Mouse (Mus musculus) neural tube, embryonic 14.5 days (tissue): ENCODE data around the gene Fgfr2. TPM values are rescaled to one million over a fixed set of nuclear protein-coding genes. Genes with fewer than 3 reads are reported as not detected.

Experiments used
- ATAC-seq: fragments of 200-750 bp; cut with Nextera tagmentation; 2 replicates; pipeline ENCODE4 v1.8.0; 2017; ENCODE audit warnings: low read depth, mild to moderate bottlenecking, moderate TSS enrichment, moderate library complexity
- H3K27ac ChIP-seq: fragments of 300-500 bp; sonication (generic); 2 replicates; pipeline ENCODE4 v1.5.1; 2014; ENCODE audit warnings: low read depth, mild to moderate bottlenecking, control low read depth, low read length, moderate library complexity, mixed read lengths
- H3K27me3 ChIP-seq: fragments of 300-500 bp; sonication (generic); 2 replicates; pipeline ENCODE4 v1.6.1; 2014; ENCODE audit warnings: low read length; ENCODE audit not compliant: control insufficient read depth, insufficient read depth
- H3K36me3 ChIP-seq: fragments of 300-500 bp; sonication (generic); 2 replicates; pipeline ENCODE4 v1.6.1; 2014; ENCODE audit warnings: low read length, mixed read lengths; ENCODE audit not compliant: control insufficient read depth, insufficient read depth
- H3K4me1 ChIP-seq: fragments of 300-500 bp; sonication (generic); 2 replicates; pipeline ENCODE4 v1.6.1; 2014; ENCODE audit warnings: low read length; ENCODE audit not compliant: control insufficient read depth, insufficient read depth
- H3K4me2 ChIP-seq: fragments of 300-500 bp; sonication (generic); 2 replicates; pipeline ENCODE4 v1.6.1; 2014; ENCODE audit warnings: mild to moderate bottlenecking, low read depth, low read length, control low read depth
- H3K4me3 ChIP-seq: fragments of 300-500 bp; sonication (generic); 2 replicates; pipeline ENCODE4 v1.5.1; 2014; ENCODE audit warnings: low read depth, low read length, control low read depth, mixed read lengths
- H3K9ac ChIP-seq: fragments of 300-500 bp; sonication (generic); replicated peaks from 2 replicates; pipeline ENCODE4 v1.6.1; 2014; ENCODE audit warnings: low read depth, mild to moderate bottlenecking, control low read depth, low read length, mixed read lengths
- H3K9me3 ChIP-seq: fragments of 300-500 bp; sonication (generic); 2 replicates; pipeline ENCODE4 v1.6.1; 2016; ENCODE audit warnings: low read length; ENCODE audit not compliant: control insufficient read depth
- WGBS: fragments of 180-500 bp; shearing (Covaris S2); extraction: QIAGEN DNeasy Blood & Tissue Kit; methylation state at CpG from one replicate; pipeline ENCODE4 v1.1.7; 2014; 5-methylcytosine and 5-hydroxymethylcytosine counted together
- polyA plus RNA-seq: library from polyadenylated mRNA; unstranded; fragments of >200 nt; fragmentation: Nextera tagmentation; extraction: Ambion mirVana; gene quantifications from 2 replicates; pipeline ENCODE4 v1.2.1, GENCODE M21; 2014

Fgfr2 gene
- polyA plus RNA-seq, 1 experiment from 2014 or later, result 28.1 TPM

DNA sequence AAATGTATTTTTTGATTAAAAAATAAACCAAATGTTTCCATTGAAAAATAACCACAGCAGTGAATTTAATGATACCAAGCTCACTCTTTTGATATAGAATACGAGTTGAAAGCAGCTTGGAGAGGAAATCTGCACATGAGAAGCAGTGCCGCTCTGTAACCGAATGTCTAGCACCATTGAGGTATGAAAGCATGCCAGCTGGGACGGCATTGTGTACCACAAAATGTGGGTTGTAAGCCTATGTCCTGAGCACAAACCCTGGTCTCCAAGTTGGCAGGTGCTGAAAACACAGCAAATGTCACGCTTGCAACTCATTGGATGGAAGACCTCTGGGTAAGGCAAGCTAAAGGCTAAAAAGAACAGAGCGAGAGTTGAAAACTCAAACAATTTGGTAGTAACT, 306.1 kb downstream of the Fgfr2 start:
- Histone ChIP-seq H3K36me3 (no peaks in the 10 kb centered on the region), H3K27me3 (no peaks in the 10 kb centered on the region), H3K9me3 (no peaks in the 10 kb centered on the region), H3K4me3 (no peak overlapping the region), H3K4me1 (peaks cover 5% of the 10 kb centered on the region), H3K27ac (no peak overlapping the region), H3K4me2 (no peak overlapping the region), H3K9ac (no peak overlapping the region)
- ATAC-seq, result no peak
- 62% methylated on average over 6 of the region's 6 CpGs for WGBS

- no peak overlapping the region for H3K4me3 ChIP-seq
- ATAC-seq, result no peak
- 60% methylated on average over 2 of the region's 2 CpGs for WGBS
Observed at GRCm38 (mm10) chr7:132816528-132816927, 306.6 kb downstream of the Fgfr2 start.

GRCm38 (mm10) chr7:132815081-132815480, 308.1 kb downstream of the Fgfr2 start:
- WGBS, result 61% methylated on average over 5 of the region's 5 CpGs
- no peaks in the 10 kb centered on the region for H3K27me3 ChIP-seq
- no peaks in the 10 kb centered on the region for H3K36me3 ChIP-seq
- H3K27ac ChIP-seq, result no peak overlapping the region
- no peak overlapping the region for H3K4me2 ChIP-seq
- no peak for ATAC-seq
- peaks cover 11% of the 10 kb centered on the region for H3K4me1 ChIP-seq
- H3K4me3 ChIP-seq, result no peak overlapping the region
- no peaks in the 10 kb centered on the region for H3K9me3 ChIP-seq
- no peak overlapping the region for H3K9ac ChIP-seq

More at GRCm38 (mm10) chr7:132816528-132816927, 306.6 kb downstream of the Fgfr2 start:
- no peak overlapping the region for H3K9ac ChIP-seq
- peaks cover 5% of the 10 kb centered on the region for H3K4me1 ChIP-seq
- H3K27ac ChIP-seq, result no peak overlapping the region
- no peaks in the 10 kb centered on the region for H3K9me3 ChIP-seq
- H3K4me2 ChIP-seq, result no peak overlapping the region
- H3K27me3 ChIP-seq, result no peaks in the 10 kb centered on the region
- H3K36me3 ChIP-seq, result no peaks in the 10 kb centered on the region

DNA sequence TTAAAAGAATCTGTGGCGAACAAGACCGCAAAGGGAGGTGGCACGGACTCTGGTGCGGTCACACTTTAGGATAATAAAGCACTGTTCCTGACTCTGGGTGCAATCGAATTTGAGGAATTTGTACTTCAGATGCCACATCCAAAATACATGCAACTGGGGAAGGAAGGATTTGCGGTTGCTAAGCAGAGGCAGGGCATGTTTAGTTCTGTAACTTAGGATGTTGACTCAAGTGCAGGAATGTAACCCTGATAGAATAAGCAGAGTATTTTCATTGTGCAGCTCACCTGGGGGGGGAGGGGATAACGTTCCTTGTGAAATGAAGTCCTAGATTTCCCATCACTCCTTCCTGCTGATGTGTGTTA, 309.1 kb downstream of the Fgfr2 start:
- no peaks in the 10 kb centered on the region for H3K9me3 ChIP-seq
- ATAC-seq, result no peak
- no peaks in the 10 kb centered on the region for H3K27me3 ChIP-seq
- peak overlapping the region; percentile 76 for H3K9ac ChIP-seq
- peaks cover 15% of the 10 kb centered on the region for H3K4me1 ChIP-seq
- no peaks in the 10 kb centered on the region for H3K36me3 ChIP-seq
- peak overlapping the region; percentile 80; the same call in 1 of the 2 replicates for H3K27ac ChIP-seq
- H3K4me3 ChIP-seq, result peak overlapping the region; percentile 65
- 2% methylated on average over 7 of the region's 7 CpGs for WGBS
- peak overlapping the region; percentile 92 for H3K4me2 ChIP-seq

- H3K4me2 ChIP-seq, result peak within 1 kb of the TSS; percentile 92
- peak within 1 kb of the TSS; percentile 65 for H3K4me3 ChIP-seq
- no peaks in the 10 kb centered on the region for H3K9me3 ChIP-seq
- H3K27me3 ChIP-seq, result no peaks in the 10 kb centered on the region
- H3K27ac ChIP-seq, result peak within 1 kb of the TSS; percentile 80
- WGBS, result under 1% methylated on average over 69 of the region's 85 CpGs
- H3K4me1 ChIP-seq, result peaks cover 19% of the 10 kb centered on the region
- ATAC-seq, result peak; percentile 73
- peak within 1 kb of the TSS; percentile 76 for H3K9ac ChIP-seq
- no peaks in the 10 kb centered on the region for H3K36me3 ChIP-seq
Observed at GRCm38 (mm10) chr7:132813416-132814088, 309.6 kb downstream of the Fgfr2 start, which contains the start of gene Fam53b. Gene Fam53b, minus strand, starts transcription at chr7:132813886.

DNA sequence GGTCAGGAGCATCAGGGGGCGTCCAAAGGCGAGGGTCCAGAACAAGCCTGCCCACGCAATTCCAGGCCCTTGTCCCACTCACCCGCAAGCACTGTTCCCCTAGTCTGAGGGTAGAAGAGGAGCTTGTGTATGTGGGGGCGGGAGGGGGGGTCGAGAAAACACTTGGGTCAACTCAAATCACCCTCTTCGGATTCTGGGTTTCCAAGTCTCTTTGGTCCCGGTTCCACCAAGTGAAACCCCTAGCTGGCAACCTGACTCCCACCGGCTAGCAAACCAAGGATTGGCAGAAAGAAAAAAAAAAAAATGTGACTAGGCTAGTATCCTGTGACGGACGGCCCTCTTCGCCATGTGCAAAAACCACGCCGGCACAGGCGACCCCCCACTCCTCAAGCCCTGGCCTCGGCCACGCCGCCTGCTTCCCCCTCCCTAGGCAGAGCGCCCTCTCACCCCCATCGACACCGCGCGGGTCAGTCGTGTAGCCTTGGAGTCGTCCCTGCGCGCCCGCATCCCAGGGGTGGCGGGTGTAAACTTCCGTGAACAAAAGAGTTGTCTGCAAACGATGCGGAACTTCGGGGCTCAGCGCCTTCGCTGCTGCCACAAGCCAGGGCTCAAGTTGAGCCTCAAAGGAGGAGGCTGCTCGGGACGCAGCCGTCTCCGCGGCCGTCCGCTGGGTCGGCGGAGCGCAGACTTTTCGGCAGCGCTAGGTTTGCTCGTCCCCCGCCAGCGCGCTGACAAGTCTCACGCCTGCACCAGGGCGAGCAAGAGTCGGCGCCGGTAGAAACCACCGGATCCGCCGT, 310.3 kb downstream of the Fgfr2 start:
- Histone ChIP-seq H3K9ac (peak overlapping the region; percentile 76), H3K9me3 (no peaks in the 10 kb centered on the region), H3K4me3 (peak overlapping the region; percentile 65), H3K27ac (peak overlapping the region; percentile 80), H3K36me3 (no peaks in the 10 kb centered on the region), H3K4me2 (peak overlapping the region; percentile 92), H3K27me3 (no peaks in the 10 kb centered on the region), H3K4me1 (peaks cover 19% of the 10 kb centered on the region)
- WGBS, result under 1% methylated on average over 57 of the region's 59 CpGs
- peak; percentile 7; the same call in 1 of the 2 replicates for ATAC-seq

DNA sequence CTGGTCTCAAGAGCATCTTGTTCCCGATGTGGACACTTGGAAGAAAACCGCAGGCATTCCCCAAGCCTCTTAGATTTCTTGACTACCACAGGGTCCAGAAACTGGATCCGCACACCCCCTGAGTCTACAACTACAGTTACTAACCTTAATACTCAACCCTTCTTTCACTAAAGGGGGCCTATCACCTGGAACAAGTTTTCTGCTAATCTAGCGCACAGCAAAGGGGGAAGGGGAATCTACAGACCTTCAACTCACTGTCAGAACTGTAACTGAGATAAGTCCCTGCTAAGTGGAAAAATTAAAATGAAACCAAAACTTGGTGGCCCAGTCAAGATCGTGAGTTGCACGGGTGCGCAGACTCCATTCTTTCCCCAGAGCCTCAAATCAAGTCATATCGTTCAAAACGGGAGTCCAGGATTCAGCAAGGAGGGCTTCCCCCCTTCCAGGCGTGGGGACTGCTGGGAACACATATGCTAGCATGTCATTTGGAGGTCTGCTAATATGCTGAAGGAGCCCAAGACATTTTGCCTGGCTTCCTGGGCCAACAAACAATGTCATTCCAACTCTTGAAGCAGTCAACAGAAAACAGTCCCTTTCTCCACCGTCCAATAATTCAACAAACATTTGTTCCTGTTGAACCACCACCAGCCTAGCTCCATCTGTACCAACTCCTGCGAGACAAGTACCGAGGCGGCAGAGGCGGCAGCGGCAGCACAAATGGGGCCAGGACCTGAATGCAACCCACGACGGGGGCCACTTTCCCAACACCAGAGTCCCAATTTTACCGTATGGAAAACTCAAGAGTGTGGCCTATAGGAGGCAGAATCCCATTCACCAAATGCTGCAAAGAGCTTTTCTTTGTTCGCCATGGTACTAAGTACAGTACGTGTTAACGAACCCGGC, 311.2 kb downstream of the Fgfr2 start:
- H3K4me1 ChIP-seq, result peaks cover 22% of the 10 kb centered on the region
- no peaks in the 10 kb centered on the region for H3K36me3 ChIP-seq
- ATAC-seq, result no peak
- H3K4me2 ChIP-seq, result peak overlapping the region; percentile 92
- no peaks in the 10 kb centered on the region for H3K27me3 ChIP-seq
- H3K4me3 ChIP-seq, result peak overlapping the region; percentile 65
- H3K9ac ChIP-seq, result peak overlapping the region; percentile 76
- 13% methylated on average over 23 of the region's 23 CpGs for WGBS
- no peak overlapping the region for H3K27ac ChIP-seq
- H3K9me3 ChIP-seq, result no peaks in the 10 kb centered on the region

- no peak overlapping the region for H3K4me3 ChIP-seq
- no peak overlapping the region for H3K9ac ChIP-seq
- no peaks in the 10 kb centered on the region for H3K36me3 ChIP-seq
- peak; percentile 50; the same call in 1 of the 2 replicates for ATAC-seq
- no peak overlapping the region for H3K27ac ChIP-seq
- 41% methylated on average over 1 of the region's 1 CpGs for WGBS
- no peaks in the 10 kb centered on the region for H3K9me3 ChIP-seq
- H3K4me2 ChIP-seq, result peak overlapping the region; percentile 92; the same call in 1 of the 2 replicates
- peaks cover 25% of the 10 kb centered on the region for H3K4me1 ChIP-seq
- no peaks in the 10 kb centered on the region for H3K27me3 ChIP-seq
Observed at GRCm38 (mm10) chr7:132810879-132811278, 312.3 kb downstream of the Fgfr2 start.
